Mouse (Mus musculus): Measurements from ENCODE around the gene Hook2. TPM values are rescaled to one million over a fixed set of nuclear protein-coding genes. Genes with fewer than 3 reads are reported as not detected.

Hook2 gene
- polyA plus RNA-seq, 1 experiment from 2014 or later = 41.1 TPM

GRCm38 (mm10) chr8:85037681-85038531, 47.5 kb downstream of the Hook2 start:
- Histone ChIP-seq H3K4me1 (peaks cover 29% of the 10 kb centered on the region), H3K4me3 (peak overlapping the region; percentile 80), H3K36me3 (replicated peaks) (peaks cover 12% of the 10 kb centered on the region), H3K9me3 (no peaks in the 10 kb centered on the region), H3K27me3 (replicated peaks) (no peaks in the 10 kb centered on the region), H3K27ac (peak overlapping the region; percentile 97), H3K9ac (peak overlapping the region; percentile 90), H3K4me2 (peak overlapping the region; percentile 95)
- WGBS = under 1% methylated on average over 57 of the region's 57 CpGs
- ATAC-seq (replicated peaks) = peak; percentile 8; the same call in 1 of the 2 replicates

- Histone ChIP-seq H3K27me3 (replicated peaks) (no peaks in the 10 kb centered on the region), H3K36me3 (replicated peaks) (peaks cover 56% of the 10 kb centered on the region), H3K9ac (no peak overlapping the region), H3K4me1 (peaks cover 7% of the 10 kb centered on the region), H3K4me2 (no peak overlapping the region), H3K9me3 (no peaks in the 10 kb centered on the region), H3K27ac (no peak overlapping the region), H3K4me3 (no peak overlapping the region)
- ATAC-seq (replicated peaks) = no peak
- WGBS = 95% methylated on average over 6 of the region's 6 CpGs
Observed at GRCm38 (mm10) chr8:85043619-85044018, 53.2 kb downstream of the Hook2 start.

Other genes with a start within 250 kb of the Hook2 start
- gene Nfix, start 190.3 kb upstream of the Hook2 start, polyA plus RNA-seq (2015; fragmentation: Nextera tagmentation; extraction: Ambion mirVana) = 48.6 and 54.0 TPM in 2 replicates
- 12.3 and 13.4 TPM in 2 replicates for gene Dand5, start 167.8 kb upstream of the Hook2 start, polyA plus RNA-seq (2015; fragmentation: Nextera tagmentation; extraction: Ambion mirVana)
- gene Gadd45gip1, start 159.1 kb upstream of the Hook2 start, polyA plus RNA-seq (2015; fragmentation: Nextera tagmentation; extraction: Ambion mirVana) = 35.5 and 36.1 TPM in 2 replicates
- 88.2 and 91.7 TPM in 2 replicates for gene Rad23a, start 149.9 kb upstream of the Hook2 start, polyA plus RNA-seq (2015; fragmentation: Nextera tagmentation; extraction: Ambion mirVana)
- 669 and 673 TPM in 2 replicates for gene Calr, start 143.7 kb upstream of the Hook2 start, polyA plus RNA-seq (2015; fragmentation: Nextera tagmentation; extraction: Ambion mirVana)
- 126 and 127 TPM in 2 replicates for gene Farsa, start 133.6 kb upstream of the Hook2 start, polyA plus RNA-seq (2015; fragmentation: Nextera tagmentation; extraction: Ambion mirVana)
- 18.4 and 22.0 TPM in 2 replicates for gene Syce2, start 118.5 kb upstream of the Hook2 start, polyA plus RNA-seq (2015; fragmentation: Nextera tagmentation; extraction: Ambion mirVana)
- 36.1 and 37.1 TPM in 2 replicates for gene Gcdh, start 96.7 kb upstream of the Hook2 start, polyA plus RNA-seq (2015; fragmentation: Nextera tagmentation; extraction: Ambion mirVana)
- gene Klf1, start 88.7 kb upstream of the Hook2 start, polyA plus RNA-seq (2015; fragmentation: Nextera tagmentation; extraction: Ambion mirVana) = 0.65 and 0.79 TPM in 2 replicates
- gene Dnase2a, start 82.0 kb upstream of the Hook2 start, polyA plus RNA-seq (2015; fragmentation: Nextera tagmentation; extraction: Ambion mirVana) = 7.1 and 7.6 TPM in 2 replicates
- 76.2 and 84.8 TPM in 2 replicates for gene Mast1, start 53.2 kb upstream of the Hook2 start, polyA plus RNA-seq (2015; fragmentation: Nextera tagmentation; extraction: Ambion mirVana)
- 2.8 and 3.4 TPM in 2 replicates for gene Rtbdn, start 43.6 kb upstream of the Hook2 start, polyA plus RNA-seq (2015; fragmentation: Nextera tagmentation; extraction: Ambion mirVana)
- not detected in 2 replicates for gene Gm49661, start 21.2 kb upstream of the Hook2 start, polyA plus RNA-seq (2015; fragmentation: Nextera tagmentation; extraction: Ambion mirVana)
- gene Prdx2, start 21.0 kb upstream of the Hook2 start, polyA plus RNA-seq (2015; fragmentation: Nextera tagmentation; extraction: Ambion mirVana) = 1,276 and 1,344 TPM in 2 replicates
- 54.2 and 54.7 TPM in 2 replicates for gene Rnaseh2a, start 20.8 kb upstream of the Hook2 start, polyA plus RNA-seq (2015; fragmentation: Nextera tagmentation; extraction: Ambion mirVana)
- 5.5 and 6.8 TPM in 2 replicates for gene Junb, start 11.9 kb upstream of the Hook2 start, polyA plus RNA-seq (2015; fragmentation: Nextera tagmentation; extraction: Ambion mirVana)
- not detected in 2 replicates for gene Best2, start 23.9 kb downstream of the Hook2 start, polyA plus RNA-seq (2015; fragmentation: Nextera tagmentation; extraction: Ambion mirVana)
- 146 and 159 TPM in 2 replicates for gene Asna1, start 34.7 kb downstream of the Hook2 start, polyA plus RNA-seq (2015; fragmentation: Nextera tagmentation; extraction: Ambion mirVana)
- gene Trir, start 36.2 kb downstream of the Hook2 start, polyA plus RNA-seq (2015; fragmentation: Nextera tagmentation; extraction: Ambion mirVana) = 121 and 124 TPM in 2 replicates
- gene Tnpo2, start 46.3 kb downstream of the Hook2 start, polyA plus RNA-seq (2015; fragmentation: Nextera tagmentation; extraction: Ambion mirVana) = 64.2 and 71.0 TPM in 2 replicates
- gene Fbxw9, start 69.5 kb downstream of the Hook2 start, polyA plus RNA-seq (2015; fragmentation: Nextera tagmentation; extraction: Ambion mirVana) = 84.5 and 86.2 TPM in 2 replicates
- 0.89 and 2.0 TPM in 2 replicates for gene Gm5741, start 77.4 kb downstream of the Hook2 start, polyA plus RNA-seq (2015; fragmentation: Nextera tagmentation; extraction: Ambion mirVana)
- 111 and 112 TPM in 2 replicates for gene Dhps, start 81.2 kb downstream of the Hook2 start, polyA plus RNA-seq (2015; fragmentation: Nextera tagmentation; extraction: Ambion mirVana)
- 135 TPM in 2 replicates for gene Wdr83os, start 90.1 kb downstream of the Hook2 start, polyA plus RNA-seq (2015; fragmentation: Nextera tagmentation; extraction: Ambion mirVana)
- gene Wdr83, start 90.7 kb downstream of the Hook2 start, polyA plus RNA-seq (2015; fragmentation: Nextera tagmentation; extraction: Ambion mirVana) = 60.3 and 66.9 TPM in 2 replicates
- gene Man2b1, start 92.7 kb downstream of the Hook2 start, polyA plus RNA-seq (2015; fragmentation: Nextera tagmentation; extraction: Ambion mirVana) = 19.8 and 20.0 TPM in 2 replicates
- 4.2 and 4.6 TPM in 2 replicates for gene Zfp791, start 132.5 kb downstream of the Hook2 start, polyA plus RNA-seq (2015; fragmentation: Nextera tagmentation; extraction: Ambion mirVana)
- gene Cks1brt, start 161.3 kb downstream of the Hook2 start, polyA plus RNA-seq (2015; fragmentation: Nextera tagmentation; extraction: Ambion mirVana) = not detected in 2 replicates
- not detected in 2 replicates for gene Olfr371, start 235.4 kb downstream of the Hook2 start, polyA plus RNA-seq (2015; fragmentation: Nextera tagmentation; extraction: Ambion mirVana)